Mouse (Mus musculus): Measurements from ENCODE around the gene Heatr4. TPM values are rescaled to one million over a fixed set of nuclear protein-coding genes. Genes with fewer than 3 reads are reported as not detected.

Gene Heatr4
- polyA plus RNA-seq (2014; fragmentation: Illumina TruSeq; extraction: RNeasy Lipid Tissue Mini Kit (QIAGEN cat#74804); ENCODE audit: low read depth, low replicate concordance), result not detected

GRCm38 (mm10) chr12:83984752-83985151 lies at the start of gene Heatr4:
TSS of gene Heatr4 (minus strand) at chr12:83984852.

GRCm38 (mm10) chr12:84009171-84009965 lies 24.7 kb upstream of the Heatr4 start, which contains the start of gene Acot1:
TSS of gene Acot1 (plus strand) at chr12:84009490.

GRCm38 (mm10) chr12:83987583-83988441 lies 3.2 kb upstream of the Heatr4 start, which contains the start of gene Acot2:
TSS of gene Acot2 (plus strand) at chr12:83987861.

GRCm38 (mm10) chr12:83950493-83950839 lies 34.2 kb downstream of the Heatr4 start, which contains the start of gene Riox1:
TSS of gene Riox1 (plus strand) at chr12:83950608.

DNA sequence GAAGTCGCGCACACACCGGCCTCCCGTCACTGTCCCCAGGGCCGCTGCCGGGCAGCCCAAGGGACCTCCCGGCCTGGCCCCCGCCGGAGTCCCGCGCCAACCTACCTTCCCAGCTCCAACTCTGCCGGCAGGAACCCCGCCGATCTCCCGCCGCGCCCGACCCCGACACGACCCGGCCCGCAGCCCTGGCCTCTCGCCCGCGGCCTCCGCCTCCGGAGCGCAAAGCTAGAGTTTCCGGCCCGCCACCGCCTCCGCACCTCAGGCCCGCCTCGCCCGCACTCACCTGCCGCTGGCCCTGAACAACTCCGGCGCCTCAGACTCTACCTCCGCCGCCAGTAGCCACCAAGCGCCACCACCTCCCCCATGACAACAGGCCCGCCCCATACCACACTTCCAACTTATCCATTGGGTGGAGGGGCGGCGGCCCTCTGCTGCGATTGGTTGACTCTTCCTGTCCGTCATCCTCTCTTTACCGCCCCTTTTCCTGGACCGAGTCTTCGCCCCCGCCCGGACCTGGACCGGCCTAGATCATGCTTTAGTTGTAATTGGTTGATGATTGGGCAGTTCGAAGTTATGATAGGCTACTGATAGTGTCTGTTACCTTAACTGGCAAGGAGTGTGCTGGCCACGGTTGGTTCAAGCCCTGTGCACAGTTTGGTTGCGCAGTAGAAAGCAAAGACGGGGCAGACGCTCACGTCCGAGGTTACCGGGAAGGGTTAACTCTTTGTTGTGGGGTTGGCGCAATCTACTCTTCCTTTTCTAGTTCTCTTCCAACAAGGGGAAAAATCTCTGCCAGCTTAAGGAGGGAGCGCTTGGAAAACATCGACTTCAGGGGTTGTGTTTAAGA lies 62.9 kb downstream of the Heatr4 start, which contains the start of gene Numb:
TSS of gene Numb (minus strand) at position 400 of the 847 bp plus-strand sequence.

Other genes starting within 250 kb of the Heatr4 start
- gene Papln, start 221.2 kb downstream of the Heatr4 start, polyA plus RNA-seq (2014; fragmentation: Illumina TruSeq; extraction: RNeasy Lipid Tissue Mini Kit (QIAGEN cat#74804); ENCODE audit: low read depth, low replicate concordance), result 0.35 TPM
- gene Numb, start 62.9 kb downstream of the Heatr4 start, polyA plus RNA-seq (2014; fragmentation: Illumina TruSeq; extraction: RNeasy Lipid Tissue Mini Kit (QIAGEN cat#74804); ENCODE audit: low read depth, low replicate concordance), result 24.2 TPM
- gene Riox1, start 34.2 kb downstream of the Heatr4 start, polyA plus RNA-seq (2014; fragmentation: Illumina TruSeq; extraction: RNeasy Lipid Tissue Mini Kit (QIAGEN cat#74804); ENCODE audit: low read depth, low replicate concordance), result 1.7 TPM
- gene Acot2, start 3.0 kb upstream of the Heatr4 start, polyA plus RNA-seq (2014; fragmentation: Illumina TruSeq; extraction: RNeasy Lipid Tissue Mini Kit (QIAGEN cat#74804); ENCODE audit: low read depth, low replicate concordance), result 3.1 TPM
- gene Acot1, start 24.6 kb upstream of the Heatr4 start, polyA plus RNA-seq (2014; fragmentation: Illumina TruSeq; extraction: RNeasy Lipid Tissue Mini Kit (QIAGEN cat#74804); ENCODE audit: low read depth, low replicate concordance), result 7.6 TPM
- gene Acot4, start 53.5 kb upstream of the Heatr4 start, polyA plus RNA-seq (2014; fragmentation: Illumina TruSeq; extraction: RNeasy Lipid Tissue Mini Kit (QIAGEN cat#74804); ENCODE audit: low read depth, low replicate concordance), result 2.8 TPM
- not detected for gene Gm49366, start 54.1 kb upstream of the Heatr4 start, polyA plus RNA-seq (2014; fragmentation: Illumina TruSeq; extraction: RNeasy Lipid Tissue Mini Kit (QIAGEN cat#74804); ENCODE audit: low read depth, low replicate concordance)
- 0.58 TPM for gene Acot3, start 67.3 kb upstream of the Heatr4 start, polyA plus RNA-seq (2014; fragmentation: Illumina TruSeq; extraction: RNeasy Lipid Tissue Mini Kit (QIAGEN cat#74804); ENCODE audit: low read depth, low replicate concordance)
- not detected for gene Acot5, start 84.5 kb upstream of the Heatr4 start, polyA plus RNA-seq (2014; fragmentation: Illumina TruSeq; extraction: RNeasy Lipid Tissue Mini Kit (QIAGEN cat#74804); ENCODE audit: low read depth, low replicate concordance)
- 16.6 TPM for gene Acot6, start 115.8 kb upstream of the Heatr4 start, polyA plus RNA-seq (2014; fragmentation: Illumina TruSeq; extraction: RNeasy Lipid Tissue Mini Kit (QIAGEN cat#74804); ENCODE audit: low read depth, low replicate concordance)
- 34.3 TPM for gene Dnal1, start 129.5 kb upstream of the Heatr4 start, polyA plus RNA-seq (2014; fragmentation: Illumina TruSeq; extraction: RNeasy Lipid Tissue Mini Kit (QIAGEN cat#74804); ENCODE audit: low read depth, low replicate concordance)
- not detected for gene Pnma1, start 163.6 kb upstream of the Heatr4 start, polyA plus RNA-seq (2014; fragmentation: Illumina TruSeq; extraction: RNeasy Lipid Tissue Mini Kit (QIAGEN cat#74804); ENCODE audit: low read depth, low replicate concordance)
- gene Elmsan1, start 234.0 kb upstream of the Heatr4 start, polyA plus RNA-seq (2014; fragmentation: Illumina TruSeq; extraction: RNeasy Lipid Tissue Mini Kit (QIAGEN cat#74804); ENCODE audit: low read depth, low replicate concordance), result 10.8 TPM

Data from adrenal gland, adult 10 weeks (tissue).